Mouse (Mus musculus) liver, adult 2 months (tissue): ENCODE measurements around the gene Sorbs1. TPM values are rescaled to one million over a fixed set of nuclear protein-coding genes. Genes with fewer than 3 reads are reported as not detected.

ENCODE experiments used
- DNase-seq: peaks from one replicate; pipeline ENCODE4 v3.0.0-alpha.2; 2011; ENCODE audit warnings: low read depth, low spot score; ENCODE audit errors: extremely low read depth
- H3K27ac ChIP-seq: fragments of 200-500 bp; replicated peaks from 2 replicates; pipeline ENCODE4 v1.5.1; 2012; ENCODE audit warnings: low read depth, mild to moderate bottlenecking, control low read depth, inconsistent platforms, low read length; ENCODE audit not compliant: insufficient read depth
- H3K27me3 ChIP-seq: fragments of 200-500 bp; 2 replicates; pipeline ENCODE4 v1.6.1; 2012; ENCODE audit warnings: mild to moderate bottlenecking, moderate library complexity, low read length, inconsistent platforms; ENCODE audit not compliant: control insufficient read depth, insufficient read depth
- H3K36me3 ChIP-seq: fragments of 200-500 bp; 2 replicates; pipeline ENCODE4 v1.6.1; 2012; ENCODE audit warnings: low read length, inconsistent platforms; ENCODE audit not compliant: control insufficient read depth, insufficient read depth
- H3K4me1 ChIP-seq: fragments of 200-500 bp; 2 replicates; pipeline ENCODE4 v1.6.1; 2011; ENCODE audit warnings: low read length; ENCODE audit not compliant: control insufficient read depth, insufficient read depth
- H3K4me3 ChIP-seq: fragments of 200-500 bp; 2 replicates; pipeline ENCODE4 v1.5.1; 2011; ENCODE audit warnings: low read depth, mild to moderate bottlenecking, control low read depth, low read length, moderate library complexity; ENCODE audit not compliant: insufficient read depth
- H3K79me2 ChIP-seq: fragments of 200-500 bp; 2 replicates; pipeline ENCODE4 v1.6.1; 2012; ENCODE audit warnings: inconsistent platforms, mild to moderate bottlenecking, low read length, moderate library complexity; ENCODE audit not compliant: control insufficient read depth, insufficient read depth
- H3K9ac ChIP-seq: fragments of 200-500 bp; 2 replicates; pipeline ENCODE4 v1.6.1; 2012; ENCODE audit warnings: low read depth, mild to moderate bottlenecking, control low read depth, inconsistent platforms, low read length
- CTCF ChIP-seq: fragments of 200-500 bp; IDR thresholded peaks from 2 replicates; pipeline ENCODE4 v1.5.1; 2011; ENCODE audit warnings: low read depth, low read length, control low read depth
- POLR2A ChIP-seq: fragments of 200-500 bp; IDR thresholded peaks from 2 replicates; pipeline ENCODE4 v1.6.1; 2011; ENCODE audit warnings: low read length, control low read depth; ENCODE audit not compliant: insufficient read depth; ENCODE audit errors: extremely low read depth
- WGBS: fragments of 180-500 bp; shearing (Covaris S2); methylation state at CpG from one replicate; pipeline ENCODE4 v1.1.7; 2018; 5-methylcytosine and 5-hydroxymethylcytosine counted together
- polyA plus RNA-seq: library from polyadenylated mRNA; depleted of rRNA; stranded (reverse); fragments of >200 nt; gene quantifications from 2 replicates; pipeline ENCODE4 v1.2.3, GENCODE M21; 2012
- total RNA-seq: library from RNA; depleted of rRNA; stranded (reverse); fragments of >200 nt; gene quantifications from 2 replicates; pipeline ENCODE4 v1.2.3, GENCODE M21; 2014

Gene Sorbs1
- total and polyA plus RNA-seq, 2 experiments: 12.0 to 41.0 TPM

DNA sequence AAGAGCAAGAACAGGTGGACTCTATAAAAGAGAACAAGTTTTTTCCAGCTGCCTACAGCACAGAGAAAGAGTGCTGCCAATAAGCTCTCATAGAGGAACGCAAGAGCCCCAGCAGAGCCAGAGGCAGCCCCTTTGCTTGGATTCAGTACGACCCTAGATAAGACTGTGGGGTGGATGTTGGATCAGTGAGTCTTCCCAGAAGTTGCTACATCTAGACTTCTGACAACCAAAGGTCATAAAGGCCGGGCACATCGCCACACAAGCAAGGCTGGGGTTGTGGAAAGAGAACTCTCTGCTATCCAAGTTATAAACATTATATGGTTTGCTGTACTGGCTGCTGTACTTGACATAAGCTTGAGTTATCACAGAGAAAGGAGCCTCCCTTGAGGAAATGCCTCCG lies 6.8 kb upstream of the Sorbs1 start:
- H3K9ac ChIP-seq: no peak overlapping the region
- H3K4me3 ChIP-seq: no peak overlapping the region
- H3K36me3 ChIP-seq: no peaks in the 10 kb centered on the region
- peaks cover 4% of the 10 kb centered on the region; the same call in 1 of the 2 replicates for H3K4me1 ChIP-seq
- TF ChIP-seq POLR2A (no peak), CTCF (no peak)
- 54% methylated on average over 5 of the region's 5 CpGs for WGBS
- no peak overlapping the region for H3K27ac ChIP-seq
- peak; percentile 64 for DNase-seq
- H3K27me3 ChIP-seq: no peaks in the 10 kb centered on the region
- no peaks in the 10 kb centered on the region for H3K79me2 ChIP-seq

DNA sequence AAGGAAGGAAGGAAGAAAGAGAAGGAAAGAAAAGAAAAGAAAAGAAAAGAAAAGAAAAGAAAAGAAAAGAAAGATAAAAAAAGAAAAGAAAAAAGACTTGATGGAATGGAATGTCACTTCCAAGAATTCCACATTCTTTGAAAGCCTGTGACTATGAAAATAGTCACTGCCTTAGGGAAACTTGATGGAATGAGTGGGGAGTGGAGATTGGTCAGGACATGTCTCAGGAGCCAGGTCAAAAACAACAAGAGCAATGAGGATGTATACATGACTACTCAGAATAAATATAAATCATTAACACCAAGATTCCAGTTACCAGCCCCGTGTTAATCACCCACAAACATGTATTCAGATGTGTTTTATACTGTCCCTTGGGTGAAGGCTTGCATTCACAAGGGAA lies 5.1 kb upstream of the Sorbs1 start:
- Histone ChIP-seq H3K27ac (no peak overlapping the region), H3K27me3 (no peaks in the 10 kb centered on the region), H3K79me2 (no peaks in the 10 kb centered on the region), H3K9ac (no peak overlapping the region), H3K4me3 (no peak overlapping the region), H3K36me3 (no peaks in the 10 kb centered on the region), H3K4me1 (peaks cover 3% of the 10 kb centered on the region; the same call in 1 of the 2 replicates)
- no peak for TF ChIP-seq POLR2A
- DNase-seq: no peak
- 79% methylated on average over 1 of the region's 1 CpGs for WGBS

DNA sequence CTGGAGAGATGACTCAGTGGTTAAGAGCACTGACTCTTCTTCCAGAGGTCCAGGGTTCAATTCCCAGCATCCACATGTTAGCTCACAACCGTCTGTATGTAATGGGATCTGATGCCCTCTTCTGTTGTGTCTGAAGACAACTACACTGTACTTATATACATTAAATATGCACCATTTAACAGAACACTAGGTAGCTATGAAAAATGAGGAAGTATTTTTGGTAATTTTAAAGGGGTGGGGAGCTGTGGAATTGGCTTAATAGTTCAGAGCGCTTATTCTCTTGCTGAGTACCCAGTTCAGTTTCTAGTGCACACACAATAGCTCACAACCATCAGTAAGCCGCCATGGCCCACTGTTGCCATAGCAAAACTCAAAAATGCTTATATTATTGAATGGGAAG lies 2.0 kb upstream of the Sorbs1 start:
- WGBS: 95% methylated on average over 3 of the region's 3 CpGs
- Histone ChIP-seq H3K36me3 (no peaks in the 10 kb centered on the region), H3K4me1 (peaks cover 3% of the 10 kb centered on the region; the same call in 1 of the 2 replicates), H3K27ac (no peak overlapping the region), H3K4me3 (no peak overlapping the region), H3K79me2 (peaks cover 9% of the 10 kb centered on the region; the same call in 1 of the 2 replicates), H3K9ac (no peak overlapping the region), H3K27me3 (no peaks in the 10 kb centered on the region)
- TF ChIP-seq POLR2A (no peak), CTCF (no peak)
- DNase-seq: no peak

DNA sequence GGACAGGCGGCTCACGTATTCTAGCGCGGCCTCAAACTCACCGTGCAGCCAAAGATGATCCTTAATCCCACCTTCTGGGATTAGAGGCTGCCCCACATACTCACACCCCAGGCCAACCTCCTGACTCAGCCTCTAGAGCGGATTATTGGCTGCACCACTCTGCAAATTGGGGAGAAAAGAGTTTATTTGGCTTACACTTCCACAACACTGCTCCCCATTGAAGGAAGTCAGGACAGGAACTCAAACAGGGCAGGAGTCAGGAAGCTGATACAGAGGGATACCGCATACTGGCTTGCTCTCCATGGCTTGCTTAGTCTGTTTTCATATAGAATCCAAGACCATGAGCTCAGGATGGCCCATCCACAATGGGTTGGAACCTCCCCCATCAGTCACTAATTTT lies 797 bp upstream of the Sorbs1 start:
- Histone ChIP-seq H3K27ac (no peak overlapping the region), H3K4me1 (peaks cover 6% of the 10 kb centered on the region; the same call in 1 of the 2 replicates), H3K27me3 (no peaks in the 10 kb centered on the region), H3K9ac (no peak overlapping the region), H3K79me2 (peaks cover 12% of the 10 kb centered on the region; the same call in 1 of the 2 replicates), H3K4me3 (no peak overlapping the region), H3K36me3 (no peaks in the 10 kb centered on the region)
- no peak for TF ChIP-seq CTCF
- TF ChIP-seq POLR2A: no peak
- DNase-seq: no peak
- WGBS: 75% methylated on average over 7 of the region's 7 CpGs

DNA sequence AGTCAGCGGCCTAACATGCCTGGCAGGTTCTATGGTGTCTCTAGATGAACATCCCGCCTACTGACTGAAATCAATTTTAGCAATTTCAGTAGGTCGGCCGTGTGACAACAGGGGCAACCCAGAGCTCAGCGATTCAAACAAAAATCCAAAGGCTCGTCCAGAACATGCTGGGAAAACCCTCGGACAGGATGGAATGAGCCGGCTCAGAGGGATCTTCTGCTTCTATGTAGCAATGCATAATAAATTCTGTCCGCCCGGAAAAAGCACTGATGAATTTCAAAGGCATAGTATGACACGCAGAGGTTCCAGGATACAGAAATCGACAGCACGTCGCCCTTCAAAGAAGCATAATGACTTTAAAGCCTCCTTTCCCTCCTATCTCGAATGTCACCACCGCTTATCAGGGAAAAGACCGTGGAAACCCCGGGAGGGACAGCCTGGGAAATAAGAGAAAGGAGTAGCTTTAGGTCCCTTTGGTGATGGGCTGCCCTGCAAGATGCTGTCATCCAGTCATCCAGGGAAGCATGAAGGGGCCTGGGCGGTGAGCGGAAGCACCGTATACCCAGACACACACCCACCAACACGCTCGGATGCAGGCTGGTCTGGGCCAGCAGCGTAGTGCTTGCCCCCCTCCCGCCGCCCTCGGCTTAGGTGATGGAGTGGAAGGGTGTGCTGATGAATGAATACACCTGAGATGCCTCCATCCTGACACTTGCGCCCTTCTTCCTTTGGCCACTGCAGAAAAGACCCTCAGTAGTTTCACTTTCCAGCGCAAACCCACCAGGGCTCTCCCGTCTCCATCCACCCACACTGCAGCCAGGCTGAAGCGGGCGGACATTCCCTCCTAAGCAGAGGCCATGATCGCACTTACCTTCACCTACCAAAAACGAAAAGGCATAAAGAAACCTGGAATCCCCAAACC lies 818 bp downstream of the Sorbs1 start:
- H3K27me3 ChIP-seq: no peaks in the 10 kb centered on the region
- peak overlapping the region; percentile 68 for H3K4me3 ChIP-seq
- H3K9ac ChIP-seq: peak overlapping the region; percentile 84
- WGBS: 2% methylated on average over 34 of the region's 34 CpGs
- no peaks in the 10 kb centered on the region for H3K36me3 ChIP-seq
- H3K27ac ChIP-seq: peak overlapping the region; percentile 62
- peaks cover 7% of the 10 kb centered on the region; the same call in 1 of the 2 replicates for H3K4me1 ChIP-seq
- H3K79me2 ChIP-seq: peaks cover 12% of the 10 kb centered on the region; the same call in 1 of the 2 replicates
- TF ChIP-seq POLR2A (no peak), CTCF (no peak)
- no peak for DNase-seq
